Mouse (Mus musculus): ENCODE measurements at regions not wholly inside any gene's neighbourhood (a gene's known extent, or its start where the extent isn't known, plus 50 kb on each side); places are given as distances from the start of the nearest gene placed in this dataset.

DNA sequence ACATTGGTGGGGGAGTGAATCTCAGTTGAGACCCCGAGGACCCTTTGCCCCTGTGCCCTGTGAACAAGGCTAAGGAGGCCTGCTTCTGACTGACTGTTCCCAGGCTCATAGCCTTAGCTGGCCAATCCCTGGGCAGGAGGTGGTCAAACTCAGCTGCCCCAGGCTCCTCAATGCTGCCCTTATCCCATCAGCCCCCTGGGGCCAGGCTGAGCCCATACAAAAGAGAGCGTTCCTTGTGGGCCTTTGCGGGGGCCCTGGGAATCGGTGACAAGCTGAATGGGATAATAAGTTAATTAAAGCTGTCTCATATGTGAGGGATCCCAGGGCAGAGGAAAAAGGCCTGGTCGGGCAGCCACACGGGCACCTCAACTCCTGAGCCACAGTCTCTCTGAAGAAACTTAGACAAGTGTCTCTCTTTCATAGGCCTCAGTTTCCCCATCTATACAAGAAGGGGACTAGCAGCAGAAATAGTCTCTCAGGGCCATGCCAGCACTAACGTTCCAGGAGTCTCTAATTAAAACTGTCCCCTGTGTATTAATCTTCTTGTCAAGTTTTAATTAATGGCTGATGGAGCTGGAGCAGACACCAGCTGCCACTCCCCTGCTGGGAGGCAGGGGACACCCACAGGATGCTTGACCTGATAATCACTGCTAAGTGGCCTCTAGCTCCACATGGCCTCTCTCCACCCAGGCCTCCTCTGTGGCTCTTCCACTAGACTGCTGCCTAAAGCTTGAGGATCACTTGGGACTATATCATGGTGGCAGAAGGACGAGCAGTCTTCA lies 84.9 kb downstream of the Efnb1 start:
- TF ChIP-seq CTCF (IDR thresholded peaks at IDR 0.05; ENCODE audit: control insufficient read depth, insufficient read depth, insufficient read length) (no peak), CEBPB (IDR thresholded peaks at IDR 0.05; ENCODE audit: low read depth) (no peak), USF1 (IDR thresholded peaks at IDR 0.05; ENCODE audit: low read depth) (no peak), MYOG (IDR thresholded peaks at IDR 0.05; ENCODE audit: control insufficient read depth, extremely low read depth, insufficient read length) (no peak), MAX (IDR thresholded peaks at IDR 0.05) (no peak)
